Mouse (Mus musculus): ENCODE data around the gene Kpna7.

Gene Kpna7

DNA sequence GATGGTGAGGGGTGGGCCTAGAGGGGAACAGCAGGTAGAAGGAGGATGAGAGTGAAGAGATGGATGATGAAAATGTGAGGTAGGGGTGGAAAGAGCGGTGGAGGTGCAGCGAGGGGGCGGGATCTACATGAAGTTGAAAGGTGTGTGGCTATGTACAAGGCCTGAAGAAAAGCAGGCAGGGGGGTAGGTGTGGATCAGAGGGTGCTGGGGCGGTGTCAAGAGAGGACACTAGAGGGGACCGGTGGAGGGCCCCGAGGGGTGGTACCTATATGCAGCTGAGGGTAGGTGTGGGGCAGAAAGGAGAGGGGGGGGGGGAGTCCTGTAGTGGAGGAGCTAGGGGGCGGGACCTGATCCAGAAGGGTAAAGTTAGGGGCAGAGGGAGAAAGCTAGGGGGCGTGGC is 119.4 kb downstream of the Kpna7 start:
- DNase-seq (ENCODE audit: low spot score in 2 of 2), result no peak

DNA sequence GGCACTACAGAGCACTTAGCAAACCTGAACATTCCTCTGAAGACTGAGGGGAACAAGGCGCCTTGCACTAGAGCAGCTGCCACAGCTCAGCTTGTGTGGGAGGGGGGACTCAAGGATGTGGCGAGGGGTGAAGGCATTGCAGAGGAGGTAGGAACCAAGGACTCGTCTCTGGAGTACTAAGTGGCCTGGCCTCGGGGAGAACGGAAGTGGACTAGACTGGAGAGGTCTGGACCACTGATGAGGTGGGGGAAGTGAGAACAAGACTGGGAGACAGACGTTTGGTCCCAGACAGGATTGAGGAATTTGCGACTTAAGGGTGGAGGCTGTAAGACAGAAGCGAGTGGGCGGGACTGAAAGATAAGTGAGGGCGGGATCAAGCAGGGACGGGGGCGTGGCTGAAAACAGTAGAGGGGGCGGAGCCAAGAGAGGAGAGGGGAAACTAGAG is 120.0 kb downstream of the Kpna7 start:
- DNase-seq (ENCODE audit: low spot score in 2 of 2), result peak; percentile 63 to 71

DNA sequence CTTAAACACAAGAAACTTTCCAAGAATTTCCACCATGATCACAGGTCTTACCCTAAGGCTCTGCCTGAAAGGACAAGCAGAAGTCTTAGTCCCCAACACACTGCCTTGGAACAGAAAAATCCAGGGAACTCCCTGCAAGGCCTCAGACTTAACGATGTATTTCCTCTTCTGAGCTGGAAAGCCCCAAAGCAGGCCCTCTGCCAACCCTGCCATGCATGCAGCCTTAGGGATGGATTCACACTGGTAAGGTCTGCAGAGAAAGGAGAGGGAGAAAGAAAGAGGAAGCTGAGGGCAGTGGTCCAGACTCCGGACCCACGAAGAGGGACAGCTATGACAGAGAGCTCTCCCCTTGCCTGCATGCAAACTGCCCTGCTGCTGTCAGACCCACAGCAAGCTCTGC is 120.4 kb downstream of the Kpna7 start:
- DNase-seq (ENCODE audit: low spot score in 2 of 2), result no peak

GRCm38 (mm10) chr5:144958271-144958670 is 125.6 kb downstream of the Kpna7 start:
- no peak for DNase-seq (ENCODE audit: low spot score in 2 of 2)

- no peak for DNase-seq (ENCODE audit: low spot score in 2 of 2)
Observed at GRCm38 (mm10) chr5:144954432-144954831, 129.4 kb downstream of the Kpna7 start.

DNA sequence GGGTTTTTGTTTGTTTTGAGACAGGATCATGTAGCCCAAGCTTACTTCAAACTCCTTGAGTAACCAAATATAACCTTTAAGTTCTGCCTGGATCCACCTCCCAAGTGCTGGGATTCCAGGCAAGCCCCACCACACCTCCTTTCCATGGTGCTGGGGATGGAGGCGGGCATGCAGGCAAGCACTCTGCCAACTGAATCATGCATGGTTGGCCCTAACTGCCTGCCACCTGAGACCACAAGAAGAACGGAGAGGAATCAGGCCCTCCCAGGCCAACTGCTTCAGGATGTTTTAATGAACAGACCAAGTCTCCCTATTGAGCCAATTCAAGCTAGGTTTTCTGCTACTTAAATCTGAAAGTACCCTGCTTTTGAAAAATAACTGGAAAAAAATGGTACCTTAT is 131.2 kb downstream of the Kpna7 start:
- DNase-seq (ENCODE audit: low spot score in 2 of 2), result no peak

DNA sequence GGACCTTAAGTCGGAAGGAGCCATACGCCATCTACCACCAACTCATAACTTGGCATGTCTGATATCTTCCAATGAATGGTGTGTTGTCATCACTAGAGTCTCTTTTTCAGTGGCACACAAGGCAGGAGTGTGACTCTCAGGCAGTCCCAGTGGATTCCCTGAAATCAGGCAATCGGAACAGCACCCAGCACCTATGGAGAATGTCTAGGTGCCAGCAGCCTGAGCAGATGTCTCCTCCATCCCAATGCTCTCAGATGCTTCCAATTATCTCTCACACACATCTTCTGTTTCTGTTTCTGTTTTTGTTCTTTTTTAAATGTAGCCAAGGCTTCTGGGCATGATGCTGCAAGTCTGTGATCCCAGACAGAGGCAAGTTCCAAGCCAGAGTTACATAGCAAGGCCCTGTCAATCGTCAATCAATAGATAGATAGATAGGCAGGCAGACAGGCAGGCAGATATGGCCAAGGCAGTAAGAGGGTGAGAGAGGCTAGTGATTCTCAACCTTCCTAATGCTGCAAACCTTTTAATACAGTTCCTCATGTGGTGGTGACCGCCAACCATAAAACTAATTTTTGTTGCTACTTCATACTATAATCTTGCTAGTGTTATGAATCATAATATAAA is 133.3 kb downstream of the Kpna7 start:
- no peak for DNase-seq (ENCODE audit: low spot score in 2 of 2)

DNA sequence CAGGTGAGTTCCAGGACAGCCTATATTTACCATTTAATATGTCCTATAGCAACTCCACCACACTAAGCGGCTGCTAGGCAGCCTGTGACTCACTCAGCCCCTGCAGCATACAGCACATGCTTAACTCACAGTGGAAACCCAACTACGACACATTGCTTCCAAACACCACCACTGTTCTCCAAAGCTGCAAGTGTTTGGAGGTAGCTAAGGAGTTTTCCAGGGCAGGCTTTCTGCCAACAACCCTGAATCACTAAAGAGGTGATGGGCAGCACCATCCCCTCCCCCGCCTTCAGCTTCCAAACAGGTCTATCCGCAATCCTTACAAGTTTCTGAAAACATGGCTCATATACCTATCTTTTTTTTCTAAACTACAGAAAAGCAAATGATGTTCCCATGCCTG is 134.0 kb downstream of the Kpna7 start:
- DNase-seq (ENCODE audit: low spot score in 2 of 2), result peak in 1 of 2 experiments; percentile 51

GRCm38 (mm10) chr5:144948422-144948821 is 135.4 kb downstream of the Kpna7 start:
- no peak for DNase-seq (ENCODE audit: low spot score in 2 of 2)

- DNase-seq (ENCODE audit: low spot score in 2 of 2), result no peak
Observed at GRCm38 (mm10) chr5:144948002-144948401, 135.8 kb downstream of the Kpna7 start.

GRCm38 (mm10) chr5:144946032-144946431 is 137.8 kb downstream of the Kpna7 start:
- DNase-seq (ENCODE audit: low spot score in 2 of 2), result peak in 1 of 2 experiments; percentile 53

- no peak for DNase-seq (ENCODE audit: low spot score in 2 of 2)
Observed at GRCm38 (mm10) chr5:144944932-144945331, 138.9 kb downstream of the Kpna7 start.

DNA sequence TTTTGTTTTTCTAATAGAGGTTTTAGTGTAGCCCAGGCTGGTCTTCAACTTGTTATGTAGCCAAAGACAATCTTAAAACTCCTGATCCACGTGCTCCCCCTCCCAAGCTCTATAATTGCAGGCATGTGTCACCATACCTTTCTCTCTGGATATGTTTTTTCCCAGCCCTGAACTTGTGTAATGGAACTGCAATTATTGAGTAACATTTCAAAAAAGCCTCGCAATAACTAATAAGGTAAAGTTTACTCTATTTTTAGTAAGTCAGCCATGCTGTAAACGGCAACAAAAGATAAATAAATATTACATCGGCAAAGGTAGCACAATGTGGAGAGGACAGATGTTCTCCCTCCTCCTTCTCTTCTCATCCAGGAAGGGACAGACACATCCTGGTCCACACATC is 139.5 kb downstream of the Kpna7 start:
- DNase-seq (ENCODE audit: low spot score in 2 of 2), result no peak

GRCm38 (mm10) chr5:144943346-144943745 is 140.5 kb downstream of the Kpna7 start:
- no peak for DNase-seq (ENCODE audit: low spot score in 2 of 2)

DNA sequence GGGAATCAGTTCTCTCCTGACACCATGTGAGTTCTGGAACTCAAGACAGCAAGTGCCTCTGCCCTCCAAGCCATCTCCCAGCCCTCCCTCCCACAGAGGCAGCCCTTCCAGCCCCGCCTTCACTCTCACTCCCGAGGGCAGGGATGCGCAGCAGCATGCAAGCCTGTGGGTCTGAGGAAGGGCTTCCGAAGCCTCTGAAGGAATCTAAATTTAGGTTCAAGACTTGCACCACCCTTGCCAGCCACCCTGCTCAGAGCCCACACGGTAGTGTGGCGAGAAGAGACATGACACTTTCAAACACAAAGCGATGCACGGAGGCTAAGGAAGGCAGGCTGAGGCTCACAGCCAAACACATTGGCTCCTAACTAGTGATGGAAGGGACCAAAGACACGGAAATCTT is 141.4 kb downstream of the Kpna7 start:
- no peak for DNase-seq (ENCODE audit: low spot score in 2 of 2)

GRCm38 (mm10) chr5:144940904-144941303 is 142.9 kb downstream of the Kpna7 start:
- DNase-seq (ENCODE audit: low spot score in 2 of 2), result no peak

DNA sequence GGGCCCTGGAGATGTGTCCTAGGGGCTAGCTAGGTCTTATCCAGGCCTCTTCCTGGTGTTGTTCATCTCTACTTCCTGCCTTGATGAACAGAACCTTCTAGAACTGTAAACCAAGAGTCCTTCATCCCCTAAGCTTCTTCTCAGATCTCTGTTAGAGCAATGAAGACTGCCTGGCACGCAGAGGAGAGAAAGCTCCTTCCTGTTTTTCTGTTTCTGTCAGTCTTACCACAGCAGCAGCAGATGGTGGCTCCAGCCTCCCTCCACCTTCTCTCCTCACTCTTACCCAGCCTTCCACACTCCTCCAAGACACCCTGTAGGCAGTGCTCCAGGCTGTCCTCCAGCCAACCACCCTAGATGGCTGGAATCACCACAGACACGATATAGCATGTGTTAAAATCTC is 146.5 kb downstream of the Kpna7 start:
- peak; percentile 61 to 63 for DNase-seq (ENCODE audit: low spot score in 2 of 2)
